Mouse (Mus musculus): ENCODE data around the gene Ndst2. TPM values are rescaled to one million over a fixed set of nuclear protein-coding genes. Genes with fewer than 3 reads are reported as not detected.

Ndst2 gene
- polyA plus RNA-seq, 1 experiment from 2014 or later, result 32.1 TPM

- 86% methylated on average over 5 of the region's 5 CpGs for WGBS
- ATAC-seq (ENCODE audit: low FRiP score, low TSS enrichment), result no peak
Observed at GRCm38 (mm10) chr14:20768581-20768980, 34.2 kb upstream of the Ndst2 start.

GRCm38 (mm10) chr14:20767936-20768335 is 33.6 kb upstream of the Ndst2 start:
- ATAC-seq (ENCODE audit: low FRiP score, low TSS enrichment), result no peak
- no peaks in the 10 kb centered on the region for H3K9me3 ChIP-seq (ENCODE audit: control insufficient read depth, low read length)
- H3K4me1 ChIP-seq (ENCODE audit: control insufficient read depth, insufficient read depth, low read length), result no peaks in the 10 kb centered on the region
- H3K27me3 ChIP-seq (ENCODE audit: control insufficient read depth, insufficient read depth, low read length), result no peaks in the 10 kb centered on the region
- no peak overlapping the region for H3K4me2 ChIP-seq (replicated peaks; ENCODE audit: low read depth, low read length)
- H3K27ac ChIP-seq (ENCODE audit: low read depth, low read length), result no peak overlapping the region
- no peak overlapping the region for H3K4me3 ChIP-seq (ENCODE audit: low read length)
- no peak overlapping the region for H3K9ac ChIP-seq (ENCODE audit: low read depth, low read length)
- peaks cover 60% of the 10 kb centered on the region for H3K36me3 ChIP-seq (ENCODE audit: control insufficient read depth, insufficient read depth, low read length)
- 95% methylated on average over 7 of the region's 7 CpGs for WGBS

More at GRCm38 (mm10) chr14:20768581-20768980, 34.2 kb upstream of the Ndst2 start:
- H3K4me3 ChIP-seq (ENCODE audit: low read length), result no peak overlapping the region
- H3K27ac ChIP-seq (ENCODE audit: low read depth, low read length), result no peak overlapping the region
- no peak overlapping the region for H3K4me2 ChIP-seq (replicated peaks; ENCODE audit: low read depth, low read length)
- no peaks in the 10 kb centered on the region for H3K27me3 ChIP-seq (ENCODE audit: control insufficient read depth, insufficient read depth, low read length)
- H3K4me1 ChIP-seq (ENCODE audit: control insufficient read depth, insufficient read depth, low read length), result no peaks in the 10 kb centered on the region
- H3K36me3 ChIP-seq (ENCODE audit: control insufficient read depth, insufficient read depth, low read length), result peaks cover 54% of the 10 kb centered on the region
- H3K9me3 ChIP-seq (ENCODE audit: control insufficient read depth, low read length), result no peaks in the 10 kb centered on the region
- H3K9ac ChIP-seq (ENCODE audit: low read depth, low read length), result no peak overlapping the region

GRCm38 (mm10) chr14:20765642-20766258 is 31.4 kb upstream of the Ndst2 start:
- Histone ChIP-seq H3K9me3 (ENCODE audit: control insufficient read depth, low read length) (no peaks in the 10 kb centered on the region), H3K4me3 (ENCODE audit: low read length) (no peak overlapping the region), H3K9ac (ENCODE audit: low read depth, low read length) (no peak overlapping the region), H3K4me2 (replicated peaks; ENCODE audit: low read depth, low read length) (no peak overlapping the region), H3K27ac (ENCODE audit: low read depth, low read length) (no peak overlapping the region), H3K4me1 (ENCODE audit: control insufficient read depth, insufficient read depth, low read length) (no peaks in the 10 kb centered on the region), H3K27me3 (ENCODE audit: control insufficient read depth, insufficient read depth, low read length) (no peaks in the 10 kb centered on the region), H3K36me3 (ENCODE audit: control insufficient read depth, insufficient read depth, low read length) (peaks cover 75% of the 10 kb centered on the region)
- peak; percentile 77 for ATAC-seq (ENCODE audit: low FRiP score, low TSS enrichment)
- 23% methylated on average over 12 of the region's 12 CpGs for WGBS

- H3K4me3 ChIP-seq (ENCODE audit: low read length), result no peak overlapping the region
- H3K27ac ChIP-seq (ENCODE audit: low read depth, low read length), result no peak overlapping the region
- no peak overlapping the region for H3K4me2 ChIP-seq (replicated peaks; ENCODE audit: low read depth, low read length)
- WGBS, result 88% methylated on average over 5 of the region's 5 CpGs
- no peak for ATAC-seq (ENCODE audit: low FRiP score, low TSS enrichment)
- no peak overlapping the region for H3K9ac ChIP-seq (ENCODE audit: low read depth, low read length)
- H3K27me3 ChIP-seq (ENCODE audit: control insufficient read depth, insufficient read depth, low read length), result no peaks in the 10 kb centered on the region
- H3K4me1 ChIP-seq (ENCODE audit: control insufficient read depth, insufficient read depth, low read length), result no peaks in the 10 kb centered on the region
- peaks cover 75% of the 10 kb centered on the region for H3K36me3 ChIP-seq (ENCODE audit: control insufficient read depth, insufficient read depth, low read length)
- H3K9me3 ChIP-seq (ENCODE audit: control insufficient read depth, low read length), result no peaks in the 10 kb centered on the region
Observed at GRCm38 (mm10) chr14:20764942-20765341, 30.6 kb upstream of the Ndst2 start.

GRCm38 (mm10) chr14:20758768-20759435 is 24.5 kb upstream of the Ndst2 start:
- Histone ChIP-seq H3K4me3 (ENCODE audit: low read length) (no peak overlapping the region), H3K27ac (ENCODE audit: low read depth, low read length) (no peak overlapping the region), H3K36me3 (ENCODE audit: control insufficient read depth, insufficient read depth, low read length) (peaks cover 85% of the 10 kb centered on the region), H3K9ac (ENCODE audit: low read depth, low read length) (no peak overlapping the region), H3K4me2 (replicated peaks; ENCODE audit: low read depth, low read length) (no peak overlapping the region), H3K4me1 (ENCODE audit: control insufficient read depth, insufficient read depth, low read length) (no peaks in the 10 kb centered on the region), H3K27me3 (ENCODE audit: control insufficient read depth, insufficient read depth, low read length) (no peaks in the 10 kb centered on the region), H3K9me3 (ENCODE audit: control insufficient read depth, low read length) (no peaks in the 10 kb centered on the region)
- 81% methylated on average over 8 of the region's 8 CpGs for WGBS
- no peak for ATAC-seq (ENCODE audit: low FRiP score, low TSS enrichment)

- H3K36me3 ChIP-seq (ENCODE audit: control insufficient read depth, insufficient read depth, low read length), result peaks cover 72% of the 10 kb centered on the region
- no peak overlapping the region for H3K4me2 ChIP-seq (replicated peaks; ENCODE audit: low read depth, low read length)
- H3K9ac ChIP-seq (ENCODE audit: low read depth, low read length), result no peak overlapping the region
- whole genome bisulfite sequencing, result 95% methylated on average over 22 of the region's 22 CpGs
- no peaks in the 10 kb centered on the region for H3K9me3 ChIP-seq (ENCODE audit: control insufficient read depth, low read length)
- H3K27me3 ChIP-seq (ENCODE audit: control insufficient read depth, insufficient read depth, low read length), result no peaks in the 10 kb centered on the region
- no peak overlapping the region for H3K27ac ChIP-seq (ENCODE audit: low read depth, low read length)
- ATAC-seq (ENCODE audit: low FRiP score, low TSS enrichment), result no peak
- no peaks in the 10 kb centered on the region for H3K4me1 ChIP-seq (ENCODE audit: control insufficient read depth, insufficient read depth, low read length)
- H3K4me3 ChIP-seq (ENCODE audit: low read length), result no peak overlapping the region
Observed at GRCm38 (mm10) chr14:20757370-20757907, 23.1 kb upstream of the Ndst2 start.

GRCm38 (mm10) chr14:20753792-20754191 is 19.4 kb upstream of the Ndst2 start:
- Histone ChIP-seq H3K4me2 (replicated peaks; ENCODE audit: low read depth, low read length) (no peak overlapping the region), H3K9ac (ENCODE audit: low read depth, low read length) (no peak overlapping the region), H3K36me3 (ENCODE audit: control insufficient read depth, insufficient read depth, low read length) (peaks cover 38% of the 10 kb centered on the region), H3K4me3 (ENCODE audit: low read length) (no peak overlapping the region), H3K4me1 (ENCODE audit: control insufficient read depth, insufficient read depth, low read length) (no peaks in the 10 kb centered on the region), H3K9me3 (ENCODE audit: control insufficient read depth, low read length) (no peaks in the 10 kb centered on the region), H3K27ac (ENCODE audit: low read depth, low read length) (no peak overlapping the region), H3K27me3 (ENCODE audit: control insufficient read depth, insufficient read depth, low read length) (no peaks in the 10 kb centered on the region)
- no peak for ATAC-seq (ENCODE audit: low FRiP score, low TSS enrichment)
- WGBS, result 89% methylated on average over 3 of the region's 3 CpGs

GRCm38 (mm10) chr14:20750503-20750902 is 16.1 kb upstream of the Ndst2 start:
- 57% methylated on average over 5 of the region's 5 CpGs for WGBS
- Histone ChIP-seq H3K9me3 (ENCODE audit: control insufficient read depth, low read length) (no peaks in the 10 kb centered on the region), H3K27me3 (ENCODE audit: control insufficient read depth, insufficient read depth, low read length) (no peaks in the 10 kb centered on the region), H3K4me2 (replicated peaks; ENCODE audit: low read depth, low read length) (no peak overlapping the region), H3K4me3 (ENCODE audit: low read length) (no peak overlapping the region), H3K9ac (ENCODE audit: low read depth, low read length) (no peak overlapping the region), H3K4me1 (ENCODE audit: control insufficient read depth, insufficient read depth, low read length) (no peaks in the 10 kb centered on the region), H3K36me3 (ENCODE audit: control insufficient read depth, insufficient read depth, low read length) (peaks cover 25% of the 10 kb centered on the region), H3K27ac (ENCODE audit: low read depth, low read length) (no peak overlapping the region)
- no peak for ATAC-seq (ENCODE audit: low FRiP score, low TSS enrichment)

- no peak for ATAC-seq (ENCODE audit: low FRiP score, low TSS enrichment)
- Histone ChIP-seq H3K9me3 (ENCODE audit: control insufficient read depth, low read length) (no peaks in the 10 kb centered on the region), H3K4me1 (ENCODE audit: control insufficient read depth, insufficient read depth, low read length) (no peaks in the 10 kb centered on the region), H3K4me3 (ENCODE audit: low read length) (no peak overlapping the region), H3K9ac (ENCODE audit: low read depth, low read length) (no peak overlapping the region), H3K27ac (ENCODE audit: low read depth, low read length) (no peak overlapping the region), H3K4me2 (replicated peaks; ENCODE audit: low read depth, low read length) (no peak overlapping the region), H3K27me3 (ENCODE audit: control insufficient read depth, insufficient read depth, low read length) (no peaks in the 10 kb centered on the region), H3K36me3 (ENCODE audit: control insufficient read depth, insufficient read depth, low read length) (peaks cover 24% of the 10 kb centered on the region)
- WGBS, result 85% methylated on average over 4 of the region's 4 CpGs
Observed at GRCm38 (mm10) chr14:20749494-20750051, 15.2 kb upstream of the Ndst2 start.
